Mouse (Mus musculus) C2C12 (cell line): ENCODE results near the gene Adh1. TPM values are rescaled to one million over a fixed set of nuclear protein-coding genes. Genes with fewer than 3 reads are reported as not detected.
A peak's percentile ranks its signal among the peaks of the same experiment; 100 is the strongest.

Source experiments
- H3K27me3 ChIP-seq: one replicate; pipeline ENCODE4 v1.6.1; 2011; ENCODE audit not compliant: control insufficient read depth, insufficient read depth, insufficient read length
- H3K36me3 ChIP-seq: one replicate; pipeline ENCODE4 v1.6.1; 2011; ENCODE audit not compliant: control insufficient read depth, insufficient read depth
- H3K4me3 ChIP-seq: one replicate; pipeline ENCODE4 v1.5.1; 2011; ENCODE audit warnings: mild to moderate bottlenecking, control low read depth; ENCODE audit not compliant: poor library complexity, insufficient read depth, severe bottlenecking
- H3K79me2 ChIP-seq: one replicate; pipeline ENCODE4 v1.6.1; 2011; ENCODE audit not compliant: control insufficient read depth, insufficient read depth
- H3K79me3 ChIP-seq: one replicate; pipeline ENCODE4 v1.6.1; 2011; ENCODE audit warnings: low read depth, control low read depth
- H3ac ChIP-seq: one replicate; pipeline ENCODE3; 2011; ENCODE audit warnings: low read depth; ENCODE audit not compliant: control insufficient read depth, insufficient read length
- CEBPB ChIP-seq: IDR thresholded peaks from one replicate; pipeline ENCODE4 v1.6.1; 2011; ENCODE audit warnings: low read depth, mild to moderate bottlenecking, control low read depth, moderate library complexity
- CTCF ChIP-seq: IDR thresholded peaks from one replicate; pipeline ENCODE4 v1.5.1; 2011; ENCODE audit not compliant: control insufficient read depth, insufficient read depth, insufficient read length
- FOSL1 ChIP-seq: IDR thresholded peaks from one replicate; pipeline ENCODE4 v1.8.0; 2011; ENCODE audit warnings: mild to moderate bottlenecking, low read length; ENCODE audit not compliant: poor library complexity, insufficient read depth, severe bottlenecking
- MAX ChIP-seq: IDR thresholded peaks from one replicate; pipeline ENCODE4 v1.6.1; 2011; ENCODE audit warnings: mild to moderate bottlenecking, control low read depth
- MYOD1 ChIP-seq: IDR thresholded peaks from one replicate; pipeline ENCODE4 v1.6.1; 2011; ENCODE audit warnings: low read depth; ENCODE audit not compliant: control insufficient read depth, insufficient read length
- MYOG ChIP-seq: IDR thresholded peaks from one replicate; pipeline ENCODE4 v1.6.1; 2011; ENCODE audit not compliant: control insufficient read depth, insufficient read length; ENCODE audit errors: extremely low read depth
- USF1 ChIP-seq: IDR thresholded peaks from one replicate; pipeline ENCODE4 v1.6.1; 2011; ENCODE audit warnings: low read depth, mild to moderate bottlenecking, control low read depth, moderate library complexity
- polyA plus RNA-seq: library from polyadenylated mRNA; unstranded; fragments of >200 nt; fragmentation: generic; extraction: Trizol; gene quantifications from one replicate; pipeline ENCODE4 v1.2.1, GENCODE M21; 2012; ENCODE audit warnings: missing spikeins

Gene Adh1
- polyA plus RNA-seq, 1 experiment: 0.05 TPM

GRCm38 (mm10) chr3:138221116-138221515 lies 39.7 kb upstream of the Adh1 start:
- peaks cover 12% of the 10 kb centered on the region for H3K36me3 ChIP-seq
- no peak overlapping the region for H3ac ChIP-seq
- TF ChIP-seq MYOG: no peak
- TF ChIP-seq USF1: no peak
- TF ChIP-seq MAX: no peak
- TF ChIP-seq CTCF: no peak
- no peak for TF ChIP-seq FOSL1
- TF ChIP-seq MYOD1: no peak
- TF ChIP-seq CEBPB: no peak
- H3K27me3 ChIP-seq: no peaks in the 10 kb centered on the region
- H3K4me3 ChIP-seq: no peak overlapping the region
- H3K79me3 ChIP-seq: no peaks in the 10 kb centered on the region
- H3K79me2 ChIP-seq: peaks cover 8% of the 10 kb centered on the region

- Histone ChIP-seq H3K79me3 (no peaks in the 10 kb centered on the region), H3ac (no peak overlapping the region), H3K79me2 (peaks cover 8% of the 10 kb centered on the region), H3K36me3 (peaks cover 17% of the 10 kb centered on the region), H3K27me3 (no peaks in the 10 kb centered on the region), H3K4me3 (no peak overlapping the region)
- TF ChIP-seq CEBPB (no peak), USF1 (no peak), CTCF (no peak), MYOD1 (no peak), MYOG (no peak), FOSL1 (no peak), MAX (no peak)
Measured at GRCm38 (mm10) chr3:138222511-138222910, 38.3 kb upstream of the Adh1 start.

GRCm38 (mm10) chr3:138222952-138223351 lies 37.8 kb upstream of the Adh1 start:
- Histone ChIP-seq H3K4me3 (no peak overlapping the region), H3K27me3 (no peaks in the 10 kb centered on the region), H3ac (no peak overlapping the region), H3K79me3 (no peaks in the 10 kb centered on the region), H3K79me2 (peaks cover 8% of the 10 kb centered on the region), H3K36me3 (peaks cover 21% of the 10 kb centered on the region)
- TF ChIP-seq CTCF: peak; percentile 30
- TF ChIP-seq USF1: no peak

GRCm38 (mm10) chr3:138224363-138224954 lies 36.3 kb upstream of the Adh1 start:
- Histone ChIP-seq H3K36me3 (peaks cover 26% of the 10 kb centered on the region), H3K79me3 (no peaks in the 10 kb centered on the region), H3K79me2 (no peaks in the 10 kb centered on the region), H3ac (no peak overlapping the region), H3K27me3 (no peaks in the 10 kb centered on the region), H3K4me3 (no peak overlapping the region)
- no peak for TF ChIP-seq CTCF
- no peak for TF ChIP-seq MYOG
- TF ChIP-seq MYOD1: no peak
- TF ChIP-seq USF1: no peak
- TF ChIP-seq CEBPB: no peak
- TF ChIP-seq MAX: no peak
- no peak for TF ChIP-seq FOSL1

- H3ac ChIP-seq: no peak overlapping the region
- peaks cover 29% of the 10 kb centered on the region for H3K36me3 ChIP-seq
- H3K79me2 ChIP-seq: no peaks in the 10 kb centered on the region
- TF ChIP-seq CTCF (no peak), MYOD1 (no peak), MAX (no peak), MYOG (no peak), FOSL1 (no peak), USF1 (no peak), CEBPB (no peak)
- H3K27me3 ChIP-seq: no peaks in the 10 kb centered on the region
- H3K4me3 ChIP-seq: no peak overlapping the region
- no peaks in the 10 kb centered on the region for H3K79me3 ChIP-seq
Measured at GRCm38 (mm10) chr3:138225331-138225730, 35.5 kb upstream of the Adh1 start.

GRCm38 (mm10) chr3:138225853-138226252 lies 34.9 kb upstream of the Adh1 start:
- TF ChIP-seq MYOD1 (no peak), USF1 (no peak), CEBPB (no peak)

More at GRCm38 (mm10) chr3:138225853-138226252, 34.9 kb upstream of the Adh1 start:
- Histone ChIP-seq H3K79me3 (no peaks in the 10 kb centered on the region), H3K79me2 (no peaks in the 10 kb centered on the region), H3K27me3 (no peaks in the 10 kb centered on the region), H3K4me3 (no peak overlapping the region), H3ac (no peak overlapping the region), H3K36me3 (peaks cover 30% of the 10 kb centered on the region)
